Mouse (Mus musculus) c-Kit-negative CD71-positive TER-119-positive erythroid progenitor cells, embryonic 14.5 days (primary cell): Measurements from ENCODE around the gene Ppara.

Experiments
- DNase-seq: peaks from one replicate; pipeline ENCODE4 v3.0.0-alpha.2; 2013; ENCODE audit warnings: low read depth, low spot score

Ppara gene

DNA sequence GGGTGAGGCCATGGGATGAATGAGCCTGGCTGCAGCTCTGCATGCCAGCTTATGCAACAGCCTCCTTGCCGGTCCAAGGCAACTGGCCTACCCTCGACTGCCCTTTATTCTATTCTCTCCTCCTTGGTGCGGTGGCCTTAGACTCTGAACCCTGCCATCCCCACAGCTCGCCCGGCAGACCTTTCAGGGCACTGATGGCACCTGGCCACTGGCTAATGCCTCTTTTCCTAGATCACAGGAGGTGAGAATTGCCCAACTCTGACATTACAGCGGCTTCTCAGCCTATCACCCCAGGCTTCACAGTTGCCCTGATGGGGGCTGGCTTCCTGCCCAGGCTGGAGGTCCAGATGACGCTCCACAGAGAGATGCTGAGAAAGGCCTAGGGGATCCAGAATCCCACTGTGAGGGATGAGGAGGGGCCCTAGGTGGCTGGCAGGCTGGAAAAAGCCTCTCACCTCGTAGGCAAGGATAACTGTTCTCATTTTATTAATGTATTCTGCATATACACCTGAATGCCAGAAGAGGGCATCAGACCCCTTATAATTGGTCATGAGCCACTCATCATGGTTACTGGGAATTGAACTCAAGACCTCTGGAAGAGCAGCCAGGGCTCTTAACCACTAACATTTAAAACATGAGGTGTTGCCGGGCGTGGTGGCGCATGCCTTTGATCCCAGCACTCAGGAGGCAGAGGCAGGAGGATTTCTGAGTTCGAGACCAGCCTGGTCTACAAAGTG, 117.0 kb downstream of the Ppara start:
- no peak for DNase-seq
